Mouse (Mus musculus): Measurements from ENCODE around the gene Eif1ad.
A peak's percentile ranks its signal among the peaks of the same experiment; 100 is the strongest.
"Not testable (repeated sequence)": the region's sequence is repeated elsewhere in the genome, so short reads cannot be mapped to it uniquely, and the experiment has no call there.

Gene Eif1ad

DNA sequence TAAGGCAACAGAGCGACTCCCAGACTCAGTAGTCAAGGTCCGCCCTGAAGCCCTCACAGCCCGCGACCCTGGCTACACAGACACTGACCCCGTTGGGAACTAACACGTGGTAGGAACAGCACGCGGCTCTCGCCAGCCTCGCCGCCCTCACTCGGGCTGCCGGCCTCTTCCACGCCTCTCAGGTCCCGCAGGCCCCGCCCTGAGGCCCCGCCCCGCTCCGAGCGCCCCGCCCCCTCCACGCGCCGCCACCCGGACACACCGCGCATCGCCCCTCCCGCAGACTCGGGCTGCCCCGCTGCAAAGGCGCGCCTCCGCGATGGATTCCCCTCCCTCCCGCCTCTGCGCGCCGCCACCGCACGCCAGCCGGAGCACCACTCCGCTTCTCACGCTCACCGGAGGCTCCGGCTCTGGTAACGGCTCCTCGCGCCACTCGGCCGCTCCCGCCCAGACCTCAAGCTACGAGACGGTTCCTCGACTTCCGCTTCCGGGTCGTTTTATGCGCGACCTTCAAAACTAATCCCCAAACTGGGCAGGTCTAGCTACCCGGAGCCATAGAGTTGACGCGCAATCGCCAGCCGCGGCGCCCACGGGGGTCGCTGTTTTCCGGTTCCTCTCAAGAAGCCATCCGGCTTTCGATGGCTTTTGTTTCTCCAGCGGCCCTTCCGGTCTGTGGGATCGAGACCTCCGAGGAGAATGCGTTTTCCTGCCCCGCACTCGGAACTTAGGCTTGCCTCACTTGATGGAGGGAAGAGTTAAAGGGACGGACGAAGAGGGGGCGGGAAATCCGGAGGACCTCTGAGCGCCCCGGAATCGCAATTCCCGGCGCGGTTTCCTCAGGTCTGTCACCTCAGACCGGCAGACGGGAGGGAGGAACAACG, at the start of gene Eif1ad:
Gene Eif1ad, plus strand, starts transcription at position 567 of the 878 bp plus-strand sequence.
- DNase-seq (ENCODE audit: low read depth, low spot score), result peak; percentile 96

DNA sequence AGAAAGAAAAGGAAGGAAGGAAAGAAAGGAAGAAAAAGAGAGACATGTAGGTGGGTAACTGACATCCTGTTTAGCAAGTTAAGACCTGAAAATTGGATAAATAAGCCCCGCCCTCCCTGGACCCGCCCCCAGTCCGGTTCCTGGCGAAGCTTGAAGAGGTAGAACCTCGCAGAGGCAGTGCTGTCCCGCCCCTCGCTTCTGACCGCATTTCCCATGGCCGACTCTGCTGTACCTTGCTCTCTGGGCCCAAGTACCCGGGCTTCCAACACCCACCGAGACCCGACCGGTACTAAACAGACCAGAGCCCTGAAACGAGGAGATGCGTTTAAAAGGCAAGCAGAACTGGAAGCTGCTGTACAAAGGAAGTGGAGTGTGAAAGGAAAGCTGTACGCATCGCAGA, 42.7 kb upstream of the Eif1ad start:
- DNase-seq (ENCODE audit: low read depth, low spot score), result no peak

DNA sequence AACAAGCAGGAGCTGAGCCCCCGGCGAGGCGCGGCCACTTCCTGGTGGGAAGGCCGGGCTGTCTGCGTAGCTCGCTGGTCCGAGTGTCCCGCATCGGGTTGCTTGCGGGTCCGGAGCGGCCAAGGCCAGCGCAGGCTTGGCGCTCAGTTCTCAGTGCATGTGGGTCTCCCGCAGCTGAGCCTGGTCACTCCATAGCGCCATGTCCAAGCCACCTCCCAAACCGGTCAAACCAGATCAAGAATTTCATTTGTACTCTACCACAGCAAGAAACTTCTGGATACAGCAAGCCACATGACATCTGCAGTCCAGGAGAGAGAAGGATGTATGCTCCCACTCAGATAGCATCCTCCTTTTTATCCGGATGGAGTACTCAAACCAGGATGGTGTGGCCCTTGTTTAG, 38.6 kb upstream of the Eif1ad start:
- DNase-seq (ENCODE audit: low read depth, low spot score), result no peak

- DNase-seq (ENCODE audit: low read depth, low spot score), result no peak
Measured at GRCm38 (mm10) chr19:5334741-5335140, 31.8 kb upstream of the Eif1ad start.

DNA sequence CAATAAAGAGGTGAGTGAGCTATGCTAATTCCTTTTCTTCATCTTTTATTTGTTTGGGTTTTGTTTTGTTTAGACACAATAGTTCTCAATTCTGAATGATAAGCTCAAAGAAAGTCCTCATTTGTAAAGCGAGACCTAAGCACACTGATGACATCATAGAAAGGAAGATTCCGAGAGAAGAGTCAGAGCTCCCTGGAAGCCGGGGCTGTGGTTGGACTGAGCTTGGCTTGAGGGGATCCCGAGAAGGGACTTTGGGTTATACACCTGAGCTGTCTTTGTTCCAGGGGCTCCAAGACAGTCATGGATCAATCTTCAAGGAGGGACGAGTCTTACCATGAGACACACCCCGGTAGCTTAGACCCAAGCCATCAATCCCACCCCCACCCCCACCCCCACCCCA, 31.1 kb upstream of the Eif1ad start, which contains the start of gene Catsper1:
Gene Catsper1, plus strand, starts transcription at position 301 of the 400 bp plus-strand sequence.
- DNase-seq (ENCODE audit: low read depth, low spot score), result no peak

- DNase-seq (ENCODE audit: low read depth, low spot score), result peak; percentile 58
Measured at GRCm38 (mm10) chr19:5337975-5338374, 28.6 kb upstream of the Eif1ad start.

GRCm38 (mm10) chr19:5341360-5341759, 25.2 kb upstream of the Eif1ad start:
- no peak for DNase-seq (ENCODE audit: low read depth, low spot score)

DNA sequence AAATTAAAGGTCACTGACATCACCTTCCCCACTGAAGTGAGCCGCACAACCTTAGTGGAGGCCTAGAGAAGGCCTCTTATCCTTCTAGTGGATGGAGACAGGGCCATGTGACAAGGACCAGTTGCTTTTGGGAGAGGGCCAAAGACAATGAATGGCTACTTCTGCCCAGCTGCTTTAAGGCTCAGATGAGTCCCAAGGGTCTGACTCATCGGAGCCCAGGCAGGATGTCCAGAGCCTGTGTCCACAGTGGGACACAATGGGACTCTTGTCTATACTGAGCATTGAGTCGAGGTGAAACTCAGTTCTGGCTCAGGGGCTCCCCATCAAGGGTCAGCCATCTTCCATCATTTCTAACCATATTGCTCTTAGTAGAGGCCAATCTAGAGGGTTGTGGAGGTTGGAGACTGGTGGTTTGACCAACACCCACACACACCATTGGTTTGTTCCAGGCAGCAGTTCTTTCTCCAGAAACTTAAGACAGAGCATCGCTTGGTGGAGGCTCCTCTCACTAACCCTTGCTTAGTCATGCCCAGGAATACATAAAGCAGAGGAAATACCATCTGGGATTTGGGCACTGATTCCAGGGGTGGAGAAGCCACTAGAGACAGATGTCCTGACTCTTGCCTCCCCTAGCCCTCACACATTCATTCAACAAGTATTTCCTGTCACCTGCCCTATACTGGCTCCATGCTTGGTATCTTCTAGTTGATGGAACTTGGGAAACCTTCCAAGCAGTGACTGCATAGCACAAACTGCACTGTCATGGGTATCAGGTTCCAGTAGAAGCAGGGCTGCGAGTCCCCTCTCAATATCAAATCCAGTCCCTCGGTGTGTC, 21.0 kb upstream of the Eif1ad start:
- no peak for DNase-seq (ENCODE audit: low read depth, low spot score)

GRCm38 (mm10) chr19:5348064-5348463, 18.5 kb upstream of the Eif1ad start:
- no peak for DNase-seq (ENCODE audit: low read depth, low spot score)

- peak; percentile 17 for DNase-seq (ENCODE audit: low read depth, low spot score)
Measured at GRCm38 (mm10) chr19:5348526-5349501, 17.7 kb upstream of the Eif1ad start.

DNA sequence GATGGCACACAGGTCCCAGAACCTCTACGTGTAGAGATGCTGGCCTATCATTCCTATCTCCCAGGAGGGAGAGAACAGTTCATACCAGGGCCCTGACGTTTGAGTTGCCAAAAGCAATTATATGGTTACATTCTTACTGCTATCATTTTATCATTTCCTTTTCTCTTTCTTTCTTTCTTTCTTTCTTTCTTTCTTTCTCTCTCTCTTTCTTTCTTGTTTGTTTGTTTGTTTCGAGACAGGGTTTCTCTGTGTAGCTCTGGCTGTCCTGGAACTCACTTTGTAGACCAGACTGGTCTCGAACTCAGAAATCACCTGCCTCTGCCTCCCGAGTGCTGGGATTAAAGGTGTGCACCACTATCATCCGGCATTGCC, 17.1 kb upstream of the Eif1ad start, which contains the start of gene Cst6:
Gene Cst6, minus strand, starts transcription at position 73 of the 372 bp plus-strand sequence.
- DNase-seq (ENCODE audit: low read depth, low spot score), result not testable (repeated sequence)

DNA sequence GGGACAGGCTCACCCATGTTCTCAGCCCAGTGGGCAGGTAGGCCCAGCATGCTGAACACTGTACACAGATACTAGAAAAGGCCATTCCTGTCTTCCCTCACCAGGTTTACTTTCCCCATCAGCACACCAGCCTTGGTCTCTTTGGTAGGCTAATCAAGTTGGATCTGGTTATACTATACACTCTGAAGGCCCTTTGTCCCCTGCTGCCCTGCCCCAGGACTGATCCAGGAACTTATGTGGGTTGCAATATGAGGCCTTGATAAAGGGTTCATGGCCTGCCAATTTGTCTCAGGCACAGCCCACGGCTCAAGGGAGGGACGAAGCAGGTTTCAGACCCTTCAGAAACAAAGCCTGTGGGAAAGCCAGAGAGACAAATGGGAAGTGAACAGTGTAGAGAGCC, 12.9 kb upstream of the Eif1ad start:
- no peak for DNase-seq (ENCODE audit: low read depth, low spot score)

DNA sequence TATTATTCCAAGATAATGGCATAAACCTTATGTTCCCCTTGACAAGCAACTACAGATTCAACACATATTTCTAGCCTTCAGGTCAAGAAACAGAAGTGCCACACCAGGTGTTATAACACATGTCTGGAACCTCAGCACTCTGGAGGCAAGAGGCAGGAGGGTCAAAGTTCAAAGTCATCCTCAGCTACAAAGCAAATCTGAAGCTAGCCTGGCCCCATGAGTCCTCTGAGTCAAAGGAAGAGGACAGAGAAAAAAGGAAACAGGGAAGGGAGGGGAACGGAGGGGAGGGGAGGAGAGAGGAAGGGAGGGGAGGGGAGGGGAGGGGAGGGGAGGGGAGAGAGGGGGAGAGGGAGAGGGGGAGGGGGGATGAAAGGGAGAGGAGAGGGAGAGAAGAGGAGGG, 10.5 kb upstream of the Eif1ad start:
- DNase-seq (ENCODE audit: low read depth, low spot score), result no peak

DNA sequence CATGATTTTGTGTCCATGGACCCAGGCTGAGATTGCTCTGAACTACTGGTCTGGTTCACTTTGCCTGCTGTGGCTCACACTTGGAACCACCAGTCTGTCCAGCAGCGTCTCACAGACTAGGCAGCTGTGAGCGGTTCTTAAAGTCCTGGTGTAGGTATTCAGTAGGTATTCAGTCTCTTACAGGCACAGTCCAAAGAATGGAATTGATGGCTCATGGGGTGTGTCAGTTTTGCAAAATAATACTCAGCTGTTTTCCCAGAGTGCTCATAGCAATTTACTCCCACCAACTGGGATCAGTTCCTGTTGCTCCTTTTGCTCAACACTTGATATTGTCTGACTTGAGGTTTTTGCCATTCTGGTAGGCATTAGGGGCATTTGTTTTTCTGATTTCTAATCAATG, 4.4 kb upstream of the Eif1ad start:
- DNase-seq (ENCODE audit: low read depth, low spot score), result no peak

DNA sequence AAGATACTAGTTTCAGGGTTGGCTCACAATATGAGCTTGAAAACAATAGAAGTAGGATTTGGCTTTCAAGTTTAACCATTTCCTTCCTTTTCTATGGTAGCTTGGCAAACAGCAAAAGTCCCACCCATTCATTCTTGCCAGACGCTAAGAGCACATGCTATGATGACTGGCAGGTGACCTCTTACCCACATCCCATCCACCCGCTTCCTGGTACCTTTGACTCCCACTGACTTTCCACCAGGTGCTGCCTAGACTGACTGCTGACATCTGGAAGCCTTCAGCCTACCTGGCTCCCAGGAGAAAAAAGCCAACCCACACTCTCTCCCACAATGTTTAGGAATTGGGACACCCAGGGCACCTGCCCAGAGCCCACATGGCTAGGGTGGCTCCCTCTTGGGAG, 2.4 kb upstream of the Eif1ad start:
- DNase-seq (ENCODE audit: low read depth, low spot score), result no peak

- no peak for DNase-seq (ENCODE audit: low read depth, low spot score)
Measured at GRCm38 (mm10) chr19:5365751-5366150, 790 bp upstream of the Eif1ad start.

GRCm38 (mm10) chr19:5367053-5367359, 465 bp downstream of the Eif1ad start, which contains the start of gene Banf1:
TSS of gene Banf1 (minus strand) at chr19:5367168.
- DNase-seq (ENCODE audit: low read depth, low spot score), result no peak

GRCm38 (mm10) chr19:5367455-5367854, 914 bp downstream of the Eif1ad start:
- no peak for DNase-seq (ENCODE audit: low read depth, low spot score)

DNA sequence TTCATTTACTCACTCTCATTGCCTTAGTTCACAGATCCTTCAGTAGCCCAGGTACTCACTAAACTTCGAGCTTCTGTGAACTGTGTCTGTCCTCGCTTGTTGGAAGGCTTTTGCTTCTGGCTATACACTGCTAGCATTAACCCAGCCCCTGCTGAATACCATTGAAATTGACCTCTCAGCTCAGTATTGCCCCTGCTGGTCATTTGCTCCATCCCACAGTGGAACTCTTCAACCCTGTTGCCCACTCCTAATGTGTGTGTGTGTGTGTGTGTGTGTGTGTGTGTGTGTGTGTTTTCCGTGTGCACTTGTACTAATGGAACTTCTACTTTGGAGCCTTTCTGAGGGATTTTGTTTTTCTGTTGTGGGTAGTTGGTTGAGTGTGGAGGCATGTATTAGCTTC, 4.4 kb downstream of the Eif1ad start:
- DNase-seq (ENCODE audit: low read depth, low spot score), result no peak

DNA sequence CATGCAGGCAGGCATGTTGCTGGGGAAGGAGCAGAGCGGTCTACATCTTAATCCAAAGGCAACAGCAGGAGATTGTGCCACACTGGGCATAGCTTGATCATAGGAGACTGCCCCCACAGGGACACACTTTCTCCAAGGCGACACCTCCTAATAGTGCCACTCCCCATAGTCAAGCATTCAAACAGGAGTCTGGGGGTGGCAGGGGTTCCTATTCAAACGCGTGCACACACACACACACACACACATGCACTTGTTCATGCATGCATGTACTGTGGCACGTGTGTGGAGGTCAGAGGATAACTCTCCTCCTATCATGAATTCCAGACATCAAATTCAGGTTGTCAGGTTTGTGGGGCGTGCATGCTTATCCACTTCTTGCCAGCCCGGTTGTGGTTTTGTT, 6.2 kb downstream of the Eif1ad start:
- no peak for DNase-seq (ENCODE audit: low read depth, low spot score)

- DNase-seq (ENCODE audit: low read depth, low spot score), result no peak
Measured at GRCm38 (mm10) chr19:5374177-5374576, 7.6 kb downstream of the Eif1ad start.

Measured in retina, postnatal 7 days (tissue).